Mouse (Mus musculus) spleen, adult 12 weeks (tissue): ENCODE measurements around the gene 1700022I11Rik.
A peak's percentile ranks its signal among the peaks of the same experiment; 100 is the strongest.

Source experiments
- DNase-seq: peaks from one replicate; pipeline ENCODE4 v3.0.0; 2022; ENCODE audit warnings: low spot score

The 1700022I11Rik gene

GRCm38 (mm10) chr4:42969304-42969703 lies at the start of gene 1700022I11Rik:
Gene 1700022I11Rik (plus strand): TSS chr4:42969604.
- DNase-seq, result no peak

- DNase-seq, result no peak
Measured at GRCm38 (mm10) chr4:42920726-42921125, 48.7 kb upstream of the 1700022I11Rik start.

GRCm38 (mm10) chr4:42921536-42921935 lies 47.9 kb upstream of the 1700022I11Rik start:
- no peak for DNase-seq

GRCm38 (mm10) chr4:42922056-42922455 lies 47.3 kb upstream of the 1700022I11Rik start:
- DNase-seq, result no peak

- DNase-seq, result no peak
Measured at GRCm38 (mm10) chr4:42922461-42922860, 46.9 kb upstream of the 1700022I11Rik start.

GRCm38 (mm10) chr4:42924095-42924710 lies 45.2 kb upstream of the 1700022I11Rik start:
- no peak for DNase-seq

- DNase-seq, result no peak
Measured at GRCm38 (mm10) chr4:42928209-42928608, 41.2 kb upstream of the 1700022I11Rik start.

- DNase-seq, result no peak
Measured at GRCm38 (mm10) chr4:42928952-42929351, 40.5 kb upstream of the 1700022I11Rik start.

- DNase-seq, result no peak
Measured at GRCm38 (mm10) chr4:42932229-42932969, 37.0 kb upstream of the 1700022I11Rik start.

GRCm38 (mm10) chr4:42933630-42934029 lies 35.8 kb upstream of the 1700022I11Rik start:
- DNase-seq, result no peak

- DNase-seq, result no peak
Measured at GRCm38 (mm10) chr4:42941396-42941795, 28.0 kb upstream of the 1700022I11Rik start.

GRCm38 (mm10) chr4:42943341-42943740 lies 26.1 kb upstream of the 1700022I11Rik start:
- DNase-seq, result no peak

- no peak for DNase-seq
Measured at GRCm38 (mm10) chr4:42944185-42944584, 25.2 kb upstream of the 1700022I11Rik start.

GRCm38 (mm10) chr4:42945043-42945442 lies 24.4 kb upstream of the 1700022I11Rik start:
- no peak for DNase-seq

GRCm38 (mm10) chr4:42945445-42945844 lies 24.0 kb upstream of the 1700022I11Rik start:
- no peak for DNase-seq

GRCm38 (mm10) chr4:42945952-42946351 lies 23.5 kb upstream of the 1700022I11Rik start:
- DNase-seq, result no peak

- no peak for DNase-seq
Measured at GRCm38 (mm10) chr4:42946733-42947290, 22.6 kb upstream of the 1700022I11Rik start.

- no peak for DNase-seq
Measured at GRCm38 (mm10) chr4:42948527-42948926, 20.9 kb upstream of the 1700022I11Rik start.

- DNase-seq, result no peak
Measured at GRCm38 (mm10) chr4:42949051-42949675, 20.2 kb upstream of the 1700022I11Rik start.

- DNase-seq, result peak; percentile 84
Measured at GRCm38 (mm10) chr4:42949676-42950051, 19.7 kb upstream of the 1700022I11Rik start, which contains the start of gene Dnajb5. Gene Dnajb5 (plus strand): TSS chr4:42949814.

- peak; percentile 73 for DNase-seq
Measured at GRCm38 (mm10) chr4:42950065-42950558, 19.3 kb upstream of the 1700022I11Rik start.
